Mouse (Mus musculus) ES-Bruce4 (cell line): ENCODE data around the gene Supt4a.

Source experiments
- CTCF ChIP-seq: IDR thresholded peaks from one replicate; pipeline ENCODE4 v1.8.1; 2011; ENCODE audit warnings: low read depth, low read length
- POLR2A ChIP-seq: IDR thresholded peaks from one replicate; pipeline ENCODE4 v1.8.1; 2011; ENCODE audit warnings: low read length; ENCODE audit not compliant: insufficient read depth

DNA sequence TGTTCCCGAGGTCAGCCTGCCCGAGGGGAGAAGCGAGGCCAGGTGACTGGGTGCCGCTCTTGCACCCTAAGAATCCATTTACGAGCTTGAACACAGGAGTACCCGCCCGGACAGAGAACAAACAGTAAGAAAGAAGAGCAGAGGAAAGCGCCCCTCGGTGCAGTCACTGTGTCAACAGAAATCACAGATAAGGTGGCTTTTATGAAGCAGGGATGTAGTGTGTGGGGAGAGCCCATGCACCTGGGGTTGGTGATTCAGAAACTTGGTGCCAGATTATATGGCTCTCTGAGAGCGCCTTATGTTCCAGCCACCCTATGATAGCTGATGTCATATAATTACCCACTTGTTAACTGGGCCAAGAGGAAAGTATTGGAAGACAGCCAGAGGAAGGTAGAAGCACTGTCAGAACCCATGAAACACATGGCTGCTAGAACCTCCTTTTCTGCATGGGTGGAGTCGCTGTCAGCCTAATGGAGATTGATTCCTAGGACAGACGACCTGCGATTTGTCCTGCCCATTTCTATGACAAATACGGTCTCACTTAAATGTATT lies 40.1 kb upstream of the Supt4a start:
- no peak for TF ChIP-seq CTCF
- no peak for TF ChIP-seq POLR2A
